Mouse (Mus musculus) fibroblast of lung, adult 2 months (primary cell): Measurements from ENCODE around the gene Aarsd1.
"Not testable (repeated sequence)": the region's sequence is repeated elsewhere in the genome, so short reads cannot be mapped to it uniquely, and the experiment has no call there.

Source experiments
- DNase-seq: peaks from one replicate; pipeline ENCODE4 v3.0.0-alpha.2; 2011; ENCODE audit warnings: low read depth

Gene Aarsd1

DNA sequence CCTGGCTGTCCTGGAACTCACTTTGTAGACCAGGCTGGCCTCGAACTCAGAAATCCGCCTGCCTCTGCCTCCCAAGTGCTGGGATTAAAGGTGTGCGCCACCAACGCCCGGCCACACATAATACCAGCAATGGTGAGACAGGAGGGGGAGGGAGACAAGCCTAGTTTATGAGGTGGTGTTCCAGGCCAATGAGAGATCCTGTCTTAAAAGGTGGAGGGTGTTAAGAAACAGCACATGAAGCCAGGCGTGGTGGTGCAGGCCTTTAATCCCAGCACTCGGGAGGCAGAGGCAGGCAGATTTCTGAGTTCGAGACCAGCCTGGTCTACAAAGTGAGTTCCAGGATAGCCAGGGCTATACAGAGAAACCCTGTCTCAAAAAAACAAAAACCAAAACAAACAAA, 39.2 kb downstream of the Aarsd1 start:
- not testable (repeated sequence) for DNase-seq

DNA sequence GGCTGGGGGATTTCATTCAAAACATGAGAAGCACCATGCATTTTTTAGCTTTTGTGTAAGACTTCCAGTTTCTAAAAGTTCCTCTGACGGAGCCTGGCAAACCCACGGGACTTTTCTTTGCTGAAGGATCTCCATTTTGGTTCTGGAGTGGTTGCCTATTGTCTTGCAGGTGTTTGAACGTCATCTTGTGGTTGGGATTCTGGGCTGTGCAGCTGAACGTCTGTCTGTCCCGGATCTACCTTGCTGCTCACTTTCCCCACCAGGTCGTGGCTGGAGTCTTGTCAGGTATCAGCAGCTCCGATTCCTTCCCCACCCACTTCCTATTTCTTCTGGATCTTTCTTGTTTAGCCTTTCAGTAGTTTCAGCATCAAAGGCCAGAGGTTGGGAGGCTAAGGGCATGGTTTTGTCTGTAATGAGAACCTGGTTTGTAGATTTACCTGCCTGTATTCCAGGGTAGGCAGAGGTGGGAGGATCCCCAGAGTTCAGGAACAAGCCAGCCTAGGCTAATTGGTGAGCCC, 42.9 kb downstream of the Aarsd1 start:
- no peak for DNase-seq

DNA sequence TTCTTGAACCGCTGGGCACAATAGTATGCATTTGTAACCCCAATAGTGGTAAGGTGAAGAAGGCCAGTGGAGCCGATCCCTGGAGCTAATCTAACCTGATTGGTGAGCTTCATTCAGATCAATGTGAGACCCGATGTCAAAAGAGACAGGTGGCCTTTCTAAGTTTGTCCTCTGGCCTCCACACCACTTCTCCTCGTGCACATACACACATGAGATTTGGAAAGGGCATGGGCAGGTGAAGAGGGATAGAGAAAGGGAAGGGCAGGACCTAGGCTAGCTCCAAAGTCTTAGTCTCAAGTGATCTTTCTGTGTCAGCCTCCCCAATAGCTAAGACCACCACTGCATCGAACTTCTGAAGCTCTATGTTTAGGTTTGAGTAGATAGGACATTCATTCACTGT, 47.3 kb downstream of the Aarsd1 start:
- DNase-seq = no peak

DNA sequence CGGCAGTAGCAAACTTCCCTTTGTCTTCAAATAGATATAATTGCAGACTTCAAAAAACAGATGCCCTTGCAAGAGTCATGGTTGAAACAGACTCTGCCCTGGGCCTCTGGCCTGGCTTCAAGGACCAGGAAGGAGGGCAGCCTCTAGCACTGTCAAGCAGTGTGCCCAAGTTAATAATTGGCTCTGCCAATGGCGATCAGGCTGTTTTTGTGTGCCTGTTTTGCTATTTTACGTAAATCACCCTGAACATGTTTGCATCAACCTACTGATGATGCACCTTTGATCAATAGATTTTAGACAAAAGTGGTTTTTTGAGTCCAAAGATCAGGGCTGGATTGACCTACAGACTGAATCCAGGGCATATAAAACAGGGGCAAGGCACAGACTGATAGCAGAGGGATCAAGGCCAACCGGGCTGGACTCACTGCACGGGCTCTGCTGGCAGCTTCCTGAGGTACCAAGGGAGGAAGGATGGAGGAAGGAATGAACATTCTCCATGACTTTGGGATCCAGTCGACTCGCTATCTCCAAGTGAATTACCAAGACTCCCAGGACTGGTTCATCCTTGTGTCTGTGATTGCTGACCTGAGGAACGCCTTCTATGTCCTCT, 50.0 kb downstream of the Aarsd1 start, which contains the start of gene G6pc:
Gene G6pc (plus strand): TSS at position 236 of the 610 bp plus-strand sequence.
- no peak for DNase-seq

DNA sequence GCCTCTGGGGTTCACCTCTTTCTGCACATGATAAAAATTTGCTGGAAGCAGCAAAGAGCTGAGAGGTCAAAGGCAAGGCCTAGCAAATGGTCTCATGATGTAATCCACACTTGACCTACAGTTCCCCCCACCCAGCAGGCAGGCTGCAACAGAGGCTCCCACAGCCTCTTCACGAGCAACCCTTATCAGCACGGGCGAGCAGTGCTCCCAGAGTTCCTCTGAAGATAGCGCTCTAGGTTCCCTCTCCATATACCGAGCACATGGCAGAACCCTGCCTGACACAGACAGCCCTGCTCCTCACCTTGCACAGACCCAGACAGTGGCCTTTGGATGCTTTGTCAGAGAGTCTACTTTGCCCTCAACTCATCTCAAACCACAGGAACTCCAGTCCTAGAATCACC, 52.9 kb downstream of the Aarsd1 start:
- no peak for DNase-seq

DNA sequence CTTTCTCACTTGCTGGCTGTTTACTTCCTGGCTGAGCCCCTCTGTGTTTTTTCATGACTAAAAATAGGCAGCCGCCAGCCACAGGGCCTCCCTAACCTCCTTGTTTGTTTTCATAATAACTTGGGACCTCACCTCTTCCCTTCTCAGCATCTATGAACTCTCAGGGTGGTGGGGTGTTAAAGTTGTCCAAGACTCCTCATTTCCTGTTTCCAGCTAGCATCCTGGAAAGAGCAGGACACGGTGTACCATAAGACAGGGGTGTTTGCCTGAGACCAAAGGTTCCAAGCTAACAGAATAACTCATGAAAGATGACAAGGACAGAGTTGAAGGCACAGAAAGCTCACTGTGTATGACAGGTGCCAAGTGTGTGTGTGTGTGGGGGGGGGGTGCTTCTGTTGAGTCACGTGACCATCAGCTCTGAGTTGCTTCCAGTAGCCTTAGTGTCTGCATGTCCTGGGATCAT, 56.7 kb downstream of the Aarsd1 start:
- DNase-seq = no peak

DNA sequence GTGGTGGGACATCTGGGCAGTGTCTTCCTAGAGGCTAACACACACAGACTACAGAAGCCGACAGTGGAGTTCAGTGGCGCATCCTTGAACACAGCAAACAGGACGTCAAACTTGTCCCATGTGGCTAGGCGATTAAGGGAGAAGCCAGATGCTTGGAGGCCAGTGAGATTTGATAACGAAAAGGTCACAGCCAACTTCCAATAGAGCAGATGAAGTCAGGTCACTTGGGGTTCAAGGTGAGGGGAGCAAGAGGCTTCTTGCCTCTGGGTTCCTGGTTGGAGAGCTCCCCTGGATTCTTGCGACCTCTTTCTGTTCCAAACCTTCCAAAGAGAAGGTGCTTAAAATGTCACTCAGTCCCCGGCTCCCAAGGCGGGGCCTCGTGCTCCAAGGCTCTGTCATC, 57.6 kb downstream of the Aarsd1 start:
- no peak for DNase-seq

DNA sequence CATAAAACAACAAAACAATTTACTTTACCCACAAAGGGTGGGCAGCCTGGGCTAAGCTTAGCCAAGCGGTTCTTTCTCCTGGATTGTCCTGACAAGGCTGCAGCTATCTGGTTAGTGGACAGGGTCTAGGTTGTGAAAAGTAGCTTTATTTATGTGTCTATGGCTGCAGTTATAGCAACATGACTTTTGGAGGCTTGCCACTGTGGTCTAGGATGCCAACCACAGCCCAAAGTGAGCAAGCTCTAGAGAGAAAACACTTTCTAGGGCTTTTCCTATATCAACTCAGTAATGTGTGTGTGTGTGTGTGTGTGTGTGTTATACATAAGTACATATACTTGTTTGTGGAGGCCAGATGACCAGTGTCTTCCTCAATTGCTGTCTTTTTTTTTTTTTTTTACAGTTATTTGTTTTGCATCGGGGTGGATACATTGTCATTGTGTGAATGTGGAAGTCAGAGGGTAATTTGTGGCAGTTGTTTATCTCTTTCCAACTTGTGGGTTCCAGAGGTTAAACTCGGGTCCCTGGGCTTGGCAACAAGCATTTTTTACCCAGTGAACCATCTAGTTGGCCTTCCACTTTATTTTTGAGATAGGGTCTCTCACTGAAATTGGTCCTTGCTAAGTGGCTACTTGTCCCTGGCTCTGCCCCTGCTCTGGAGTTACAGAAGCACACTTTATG, 59.8 kb downstream of the Aarsd1 start:
- peak; percentile 17 for DNase-seq
